Mouse (Mus musculus) skeletal muscle tissue, adult 2 months (tissue): ENCODE results near the gene Commd8.
"Not testable (repeated sequence)": the region's sequence is repeated elsewhere in the genome, so short reads cannot be mapped to it uniquely, and the experiment has no call there.

Experiments
- DNase-seq: peaks from one replicate; pipeline ENCODE4 v3.0.0-alpha.2; 2012; ENCODE audit warnings: low read depth, low spot score

Gene Commd8

GRCm38 (mm10) chr5:72168285-72168621, 264 bp upstream of the Commd8 start:
- DNase-seq: no peak

- no peak for DNase-seq
Observed at GRCm38 (mm10) chr5:72164386-72164785, 3.6 kb downstream of the Commd8 start.

- DNase-seq: no peak
Observed at GRCm38 (mm10) chr5:72162855-72163254, 5.1 kb downstream of the Commd8 start.

- DNase-seq: no peak
Observed at GRCm38 (mm10) chr5:72160781-72161485, 7.1 kb downstream of the Commd8 start.

- no peak for DNase-seq
Observed at GRCm38 (mm10) chr5:72159537-72159936, 8.5 kb downstream of the Commd8 start.

- no peak for DNase-seq
Observed at GRCm38 (mm10) chr5:72158667-72159066, 9.3 kb downstream of the Commd8 start.

GRCm38 (mm10) chr5:72156598-72156997, 11.4 kb downstream of the Commd8 start:
- DNase-seq: no peak

GRCm38 (mm10) chr5:72155686-72156085, 12.3 kb downstream of the Commd8 start:
- not testable (repeated sequence) for DNase-seq

- no peak for DNase-seq
Observed at GRCm38 (mm10) chr5:72150870-72151269, 17.1 kb downstream of the Commd8 start.

- DNase-seq: no peak
Observed at GRCm38 (mm10) chr5:72148679-72149078, 19.3 kb downstream of the Commd8 start.

GRCm38 (mm10) chr5:72139619-72140018, 28.4 kb downstream of the Commd8 start:
- DNase-seq: no peak

- DNase-seq: no peak
Observed at GRCm38 (mm10) chr5:72138256-72138655, 29.7 kb downstream of the Commd8 start.

- DNase-seq: no peak
Observed at GRCm38 (mm10) chr5:72133906-72134305, 34.1 kb downstream of the Commd8 start.

GRCm38 (mm10) chr5:72126681-72127080, 41.3 kb downstream of the Commd8 start:
- no peak for DNase-seq

GRCm38 (mm10) chr5:72122414-72123037, 45.5 kb downstream of the Commd8 start:
- DNase-seq: no peak
